Mouse (Mus musculus) intestine, embryonic 15.5 days (tissue): Measurements from ENCODE around the gene Cdc14b. TPM values are rescaled to one million over a fixed set of nuclear protein-coding genes. Genes with fewer than 3 reads are reported as not detected.
A peak's percentile ranks its signal among the peaks of the same experiment; 100 is the strongest.
"Not testable (repeated sequence)": the region's sequence is repeated elsewhere in the genome, so short reads cannot be mapped to it uniquely, and the experiment has no call there.

ENCODE experiments used
- ATAC-seq: fragments of 200-750 bp; cut with Nextera tagmentation; 2 replicates; pipeline ENCODE4 v1.8.0; 2017; ENCODE audit warnings: moderate TSS enrichment, moderate library complexity
- H3K27ac ChIP-seq: fragments of 300-500 bp; sonication (generic); 2 replicates; pipeline ENCODE4 v1.5.1; 2015; ENCODE audit warnings: mild to moderate bottlenecking, inconsistent platforms
- H3K27me3 ChIP-seq: fragments of 300-500 bp; sonication (generic); replicated peaks from 2 replicates; pipeline ENCODE4 v1.6.1; 2015; ENCODE audit warnings: inconsistent platforms
- H3K36me3 ChIP-seq: fragments of 300-500 bp; sonication (generic); 2 replicates; pipeline ENCODE4 v1.6.1; 2015; ENCODE audit warnings: inconsistent platforms
- H3K4me1 ChIP-seq: fragments of 300-500 bp; sonication (generic); replicated peaks from 2 replicates; pipeline ENCODE4 v1.6.1; 2015; ENCODE audit warnings: inconsistent platforms
- H3K4me2 ChIP-seq: fragments of 300-500 bp; sonication (generic); replicated peaks from 2 replicates; pipeline ENCODE4 v1.6.1; 2015; ENCODE audit warnings: mild to moderate bottlenecking, inconsistent platforms
- H3K4me3 ChIP-seq: fragments of 300-500 bp; sonication (generic); replicated peaks from 2 replicates; pipeline ENCODE4 v1.5.1; 2015; ENCODE audit warnings: inconsistent platforms
- H3K9ac ChIP-seq: fragments of 300-500 bp; sonication (generic); 2 replicates; pipeline ENCODE4 v1.6.1; 2015; ENCODE audit warnings: inconsistent platforms
- H3K9me3 ChIP-seq: fragments of 300-500 bp; sonication (generic); 2 replicates; pipeline ENCODE4 v1.6.1; 2016; ENCODE audit warnings: inconsistent platforms
- WGBS: fragments of 180-500 bp; shearing (Covaris S2); methylation state at CpG from one replicate; pipeline ENCODE4 v1.1.7; 2015; 5-methylcytosine and 5-hydroxymethylcytosine counted together
- polyA plus RNA-seq: library from polyadenylated mRNA; unstranded; fragments of >200 nt; fragmentation: Nextera tagmentation; extraction: Ambion mirVana; gene quantifications from 2 replicates; pipeline ENCODE4 v1.2.1, GENCODE M21; 2015

Gene Cdc14b
- polyA plus RNA-seq, 1 experiment from 2014 or later = 17.5 TPM

DNA sequence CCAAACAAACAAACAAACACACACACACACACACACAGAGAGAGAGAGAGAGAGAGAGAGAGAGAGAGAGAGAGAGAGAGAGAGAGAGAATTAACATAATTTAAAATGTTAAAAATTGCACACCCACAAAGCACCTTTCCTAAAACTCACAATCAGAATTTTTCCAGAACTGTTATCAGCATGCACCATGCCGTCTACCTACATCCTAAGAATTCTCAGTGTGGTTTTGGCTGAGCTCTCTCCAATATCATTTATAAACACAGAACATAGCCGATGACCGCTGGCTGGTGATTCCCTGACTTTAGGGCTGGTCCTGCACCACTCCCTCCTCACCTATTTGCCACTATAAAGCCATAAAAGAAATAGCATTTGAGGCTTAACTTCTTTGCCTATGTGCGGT lies 6.7 kb downstream of the Cdc14b start:
- Histone ChIP-seq H3K27me3 (no peaks in the 10 kb centered on the region), H3K4me2 (no peak overlapping the region), H3K27ac (no peak overlapping the region), H3K9ac (no peak overlapping the region), H3K4me3 (no peak overlapping the region), H3K36me3 (no peaks in the 10 kb centered on the region), H3K4me1 (0 out of 2 replicates have a peak, but pooled peaks cover 3% of the 10 kb centered on the region), H3K9me3 (no peaks in the 10 kb centered on the region)
- ATAC-seq = no peak
- 38% methylated on average over 4 of the region's 4 CpGs for WGBS

DNA sequence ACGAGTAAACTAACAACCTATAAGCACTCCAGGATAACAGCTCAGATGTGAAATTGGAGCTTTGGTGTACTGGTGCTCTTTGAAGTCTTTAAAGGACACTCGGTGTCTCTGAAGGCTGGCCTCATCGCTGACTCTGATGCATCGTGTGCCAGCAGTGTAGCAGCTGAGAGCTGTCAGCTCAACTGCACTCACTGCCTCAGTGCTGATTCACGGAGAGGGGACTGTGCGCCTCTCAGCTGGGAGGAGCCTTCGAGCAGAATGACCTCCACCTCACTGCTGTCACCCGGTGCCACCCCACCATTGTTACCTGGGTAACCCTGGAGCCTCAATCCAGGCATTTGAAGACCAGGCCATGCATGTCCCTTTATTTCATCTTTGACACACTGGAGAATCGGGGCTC lies 7.9 kb downstream of the Cdc14b start:
- H3K4me2 ChIP-seq = no peak overlapping the region
- 0 out of 2 replicates have a peak, but pooled peaks cover 3% of the 10 kb centered on the region for H3K4me1 ChIP-seq
- WGBS = 34% methylated on average over 9 of the region's 9 CpGs
- no peaks in the 10 kb centered on the region for H3K36me3 ChIP-seq
- 0 out of 2 replicates have a peak, but pooled peaks have one; percentile 31 for ATAC-seq
- H3K9ac ChIP-seq = no peak overlapping the region
- H3K27ac ChIP-seq = no peak overlapping the region
- H3K9me3 ChIP-seq = no peaks in the 10 kb centered on the region
- H3K4me3 ChIP-seq = no peak overlapping the region
- H3K27me3 ChIP-seq = no peaks in the 10 kb centered on the region

DNA sequence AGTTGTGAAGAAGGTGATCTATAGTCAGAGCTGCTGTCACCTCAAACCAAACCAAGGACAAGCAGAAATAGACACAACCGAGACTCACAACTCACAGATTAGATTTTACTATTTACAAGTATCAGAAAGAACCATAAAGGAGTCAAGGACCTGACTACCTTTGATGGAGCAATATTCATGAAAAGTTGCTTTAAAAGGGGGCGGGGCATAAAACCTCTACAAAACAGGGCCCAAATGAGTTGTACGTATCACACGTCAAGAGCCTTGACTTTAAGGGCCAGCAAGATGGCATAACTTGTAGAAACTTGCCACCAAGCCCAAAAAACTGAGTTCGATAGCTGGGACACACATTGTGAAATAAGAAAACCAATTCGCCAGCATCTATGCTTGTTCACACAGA lies 10.5 kb downstream of the Cdc14b start:
- ATAC-seq = no peak
- WGBS = 88% methylated on average over 6 of the region's 6 CpGs

DNA sequence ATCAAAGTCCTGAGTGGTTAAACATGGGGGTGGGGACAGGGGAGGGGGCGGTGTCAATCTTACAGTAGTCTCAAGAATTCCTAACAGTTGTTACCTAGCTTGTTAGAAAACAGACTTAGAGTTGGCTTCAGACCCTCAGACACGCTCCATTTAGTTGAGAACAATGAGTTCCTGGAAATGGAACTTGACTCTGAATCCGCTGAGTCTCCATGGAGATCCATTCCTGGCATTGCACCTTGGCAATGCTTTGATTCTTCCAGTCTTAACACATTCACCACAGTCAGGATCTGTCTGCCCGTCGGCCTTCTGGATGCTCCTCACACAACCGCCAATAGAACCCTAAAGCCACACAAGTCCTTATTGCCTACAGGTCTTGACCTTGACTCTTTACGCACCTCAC lies 15.2 kb downstream of the Cdc14b start:
- no peaks in the 10 kb centered on the region for H3K27me3 ChIP-seq
- 94% methylated on average over 7 of the region's 7 CpGs for WGBS
- H3K4me3 ChIP-seq = no peak overlapping the region
- no peaks in the 10 kb centered on the region for H3K4me1 ChIP-seq
- ATAC-seq = no peak
- no peaks in the 10 kb centered on the region for H3K36me3 ChIP-seq
- no peak overlapping the region for H3K9ac ChIP-seq
- H3K4me2 ChIP-seq = no peak overlapping the region
- no peaks in the 10 kb centered on the region for H3K9me3 ChIP-seq
- no peak overlapping the region for H3K27ac ChIP-seq

More for the DNA sequence above, 10.5 kb downstream of the Cdc14b start:
- no peak overlapping the region for H3K27ac ChIP-seq
- H3K27me3 ChIP-seq = no peaks in the 10 kb centered on the region
- H3K36me3 ChIP-seq = no peaks in the 10 kb centered on the region
- H3K9me3 ChIP-seq = no peaks in the 10 kb centered on the region
- no peak overlapping the region for H3K9ac ChIP-seq
- H3K4me1 ChIP-seq = 0 out of 2 replicates have a peak, but pooled peaks cover 3% of the 10 kb centered on the region
- H3K4me2 ChIP-seq = no peak overlapping the region
- no peak overlapping the region for H3K4me3 ChIP-seq

DNA sequence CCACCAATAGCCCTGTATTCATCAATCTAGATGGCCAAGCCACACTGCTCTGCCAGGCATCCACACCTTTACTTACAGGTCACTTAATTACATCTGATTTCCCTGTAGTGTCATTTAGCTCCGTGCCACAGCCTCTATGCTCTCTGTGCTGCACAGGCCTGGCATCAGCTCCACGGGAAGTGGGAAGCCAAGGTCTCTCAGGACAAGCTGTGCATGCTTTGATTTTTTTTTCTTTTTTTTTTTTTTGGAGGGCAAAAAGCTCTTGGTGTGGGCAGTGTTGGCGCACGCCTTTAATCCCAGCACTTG lies 16.6 kb downstream of the Cdc14b start:
- Histone ChIP-seq H3K36me3 (no peaks in the 10 kb centered on the region), H3K9ac (no peak overlapping the region), H3K4me3 (no peak overlapping the region), H3K27me3 (no peaks in the 10 kb centered on the region), H3K9me3 (no peaks in the 10 kb centered on the region), H3K27ac (no peak overlapping the region), H3K4me1 (no peaks in the 10 kb centered on the region), H3K4me2 (no peak overlapping the region)
- ATAC-seq = no peak
- WGBS = 79% methylated on average over 4 of the region's 4 CpGs

DNA sequence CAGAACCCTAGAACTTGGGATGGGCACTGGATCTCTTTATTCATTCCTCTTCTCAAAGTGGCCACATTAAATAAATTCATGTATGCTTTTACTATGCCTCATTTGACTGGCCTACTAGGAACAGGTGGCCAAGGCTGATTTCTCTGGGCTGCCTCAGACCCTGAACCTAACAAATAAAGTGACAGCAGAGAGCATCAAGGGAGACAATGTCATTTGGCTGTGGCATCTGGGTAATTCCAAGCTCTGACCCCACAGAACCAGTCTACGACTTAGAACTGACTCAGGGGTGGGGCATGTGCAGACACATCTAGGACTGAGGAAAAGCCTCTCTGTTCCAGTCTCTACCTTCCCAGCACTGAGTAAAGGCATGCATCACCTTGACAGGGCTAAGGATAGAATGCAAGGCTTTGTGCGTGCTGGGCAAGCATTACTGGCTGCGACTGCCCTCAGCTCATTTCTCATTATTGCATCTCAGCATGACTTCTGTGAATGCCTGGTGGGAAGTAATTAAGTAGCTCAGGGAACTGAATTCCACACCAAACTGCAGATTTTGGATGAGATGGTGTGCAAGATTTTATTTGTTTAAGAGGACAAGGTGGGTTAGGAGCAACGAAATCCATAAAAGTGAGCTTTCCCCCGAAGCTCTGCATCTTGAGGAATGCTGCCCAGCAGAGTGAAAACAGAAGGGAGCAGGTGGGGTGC lies 17.1 kb downstream of the Cdc14b start:
- Histone ChIP-seq H3K27ac (no peak overlapping the region), H3K36me3 (no peaks in the 10 kb centered on the region), H3K4me1 (no peaks in the 10 kb centered on the region), H3K27me3 (no peaks in the 10 kb centered on the region), H3K4me2 (no peak overlapping the region), H3K9me3 (no peaks in the 10 kb centered on the region), H3K4me3 (no peak overlapping the region), H3K9ac (no peak overlapping the region)
- ATAC-seq = no peak
- WGBS = 48% methylated on average over 5 of the region's 5 CpGs

DNA sequence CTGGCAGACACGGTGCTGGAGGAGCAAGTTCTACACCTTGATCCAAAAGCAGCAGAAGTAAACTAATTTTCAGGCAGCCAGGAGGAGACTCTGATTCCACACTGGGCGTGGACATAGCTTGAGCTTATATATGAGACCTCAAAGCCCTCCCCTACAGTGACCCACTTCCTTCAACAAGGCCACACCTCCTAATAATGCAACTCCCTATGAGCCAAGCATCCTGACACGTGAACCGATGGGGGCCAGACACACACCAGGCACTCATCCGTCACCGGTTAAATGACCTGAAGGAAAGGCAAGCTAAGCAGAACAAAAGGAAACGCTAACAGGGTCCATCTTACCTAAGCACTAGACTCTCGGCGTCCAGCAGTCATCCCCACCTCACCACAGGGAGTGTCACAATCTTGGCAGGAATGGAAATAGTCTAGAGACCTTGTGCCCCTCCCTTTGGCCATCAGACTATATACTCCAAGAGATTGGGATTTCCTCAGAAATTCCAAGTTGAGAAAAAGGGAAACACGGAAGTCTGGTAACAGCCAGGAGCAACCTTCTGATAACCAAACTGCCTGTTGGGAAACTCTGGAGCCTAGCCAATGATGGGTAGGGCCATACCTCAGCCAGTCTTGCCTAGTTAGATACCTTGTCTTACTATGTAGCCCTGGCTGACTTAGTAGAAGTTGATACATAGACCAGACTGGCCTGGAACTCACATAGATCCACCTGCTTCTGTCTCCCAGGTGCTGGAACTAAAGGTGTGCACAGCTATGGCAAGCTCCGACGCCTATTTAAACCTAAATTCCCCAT lies 17.9 kb downstream of the Cdc14b start:
- Histone ChIP-seq H3K4me2 (no peak overlapping the region), H3K4me3 (no peak overlapping the region), H3K27ac (no peak overlapping the region), H3K9me3 (no peaks in the 10 kb centered on the region), H3K27me3 (no peaks in the 10 kb centered on the region), H3K4me1 (no peaks in the 10 kb centered on the region), H3K9ac (no peak overlapping the region), H3K36me3 (no peaks in the 10 kb centered on the region)
- no peak for ATAC-seq
- WGBS = 73% methylated on average over 12 of the region's 12 CpGs

DNA sequence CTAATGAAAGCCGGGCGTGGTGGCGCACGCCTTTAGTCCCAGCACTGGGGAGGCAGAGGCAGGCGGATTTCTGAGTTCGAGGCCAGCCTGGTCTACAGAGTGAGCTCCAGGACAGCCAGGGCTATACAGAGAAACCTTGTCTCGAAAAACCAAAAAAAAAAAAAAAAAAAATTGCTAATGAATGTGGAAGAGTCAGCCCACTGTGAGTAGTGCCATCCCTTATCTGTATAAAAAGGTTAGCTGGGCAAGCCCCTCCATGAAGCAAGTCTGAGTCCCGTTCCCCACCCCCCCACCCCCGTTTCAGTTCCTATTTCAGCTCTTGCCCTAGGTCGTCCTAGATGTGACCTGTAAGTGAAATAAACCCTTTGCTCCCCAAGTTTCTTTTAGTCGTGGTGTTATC lies 20.9 kb downstream of the Cdc14b start:
- not testable (repeated sequence) for ATAC-seq, H3K4me2 ChIP-seq, H3K4me3 ChIP-seq, H3K9ac ChIP-seq, H3K9me3 ChIP-seq, H3K36me3 ChIP-seq, H3K4me1 ChIP-seq, H3K27ac ChIP-seq, H3K27me3 ChIP-seq
- WGBS = 81% methylated on average over 11 of the region's 11 CpGs

DNA sequence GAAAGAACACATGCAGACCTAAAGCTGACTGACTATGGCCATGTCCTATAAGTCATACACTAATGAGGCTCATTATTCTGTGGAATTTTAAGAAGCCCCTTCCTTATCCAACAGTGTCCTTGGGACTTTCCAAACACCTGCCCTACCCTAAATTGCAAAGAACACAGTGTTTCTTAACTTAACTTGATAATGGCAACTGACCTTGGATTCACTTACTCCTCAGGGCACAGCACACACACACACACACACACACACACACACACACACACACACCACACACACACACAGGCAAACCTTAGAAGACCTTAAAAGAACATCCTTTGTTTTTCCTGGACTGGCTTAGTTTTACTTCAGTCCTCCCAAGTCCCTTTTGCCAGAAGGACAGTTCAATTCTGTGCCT lies 21.4 kb downstream of the Cdc14b start:
- no peaks in the 10 kb centered on the region for H3K27me3 ChIP-seq
- H3K27ac ChIP-seq = no peak overlapping the region
- no peaks in the 10 kb centered on the region for H3K36me3 ChIP-seq
- ATAC-seq = no peak
- no peaks in the 10 kb centered on the region for H3K9me3 ChIP-seq
- H3K4me3 ChIP-seq = no peak overlapping the region
- no peaks in the 10 kb centered on the region for H3K4me1 ChIP-seq
- H3K9ac ChIP-seq = no peak overlapping the region
- H3K4me2 ChIP-seq = no peak overlapping the region

DNA sequence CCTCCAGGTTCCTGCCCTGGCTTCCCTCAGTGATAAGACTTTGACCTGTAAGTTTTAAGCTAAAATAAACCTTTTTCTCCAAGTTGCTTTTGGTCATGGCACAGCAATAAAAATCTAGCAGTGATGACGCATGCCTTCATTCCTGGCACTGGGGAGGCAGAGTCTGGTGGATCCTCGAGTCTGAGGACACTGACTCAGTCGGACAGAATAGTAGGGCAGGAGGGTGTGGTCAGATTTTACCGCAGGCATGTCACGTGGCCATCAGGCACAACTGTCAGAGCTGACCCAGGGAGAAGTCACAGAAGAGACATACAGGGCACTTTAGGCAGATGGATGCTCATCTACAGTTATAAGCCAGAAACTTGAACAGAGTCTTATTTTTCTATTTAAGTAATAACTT lies 22.9 kb downstream of the Cdc14b start:
- H3K36me3 ChIP-seq = no peaks in the 10 kb centered on the region
- H3K27me3 ChIP-seq = no peaks in the 10 kb centered on the region
- no peaks in the 10 kb centered on the region for H3K9me3 ChIP-seq
- no peak overlapping the region for H3K9ac ChIP-seq
- no peak for ATAC-seq
- 60% methylated on average over 5 of the region's 5 CpGs for WGBS
- no peak overlapping the region for H3K4me2 ChIP-seq
- peaks cover 4% of the 10 kb centered on the region for H3K4me1 ChIP-seq
- H3K27ac ChIP-seq = no peak overlapping the region
- no peak overlapping the region for H3K4me3 ChIP-seq

DNA sequence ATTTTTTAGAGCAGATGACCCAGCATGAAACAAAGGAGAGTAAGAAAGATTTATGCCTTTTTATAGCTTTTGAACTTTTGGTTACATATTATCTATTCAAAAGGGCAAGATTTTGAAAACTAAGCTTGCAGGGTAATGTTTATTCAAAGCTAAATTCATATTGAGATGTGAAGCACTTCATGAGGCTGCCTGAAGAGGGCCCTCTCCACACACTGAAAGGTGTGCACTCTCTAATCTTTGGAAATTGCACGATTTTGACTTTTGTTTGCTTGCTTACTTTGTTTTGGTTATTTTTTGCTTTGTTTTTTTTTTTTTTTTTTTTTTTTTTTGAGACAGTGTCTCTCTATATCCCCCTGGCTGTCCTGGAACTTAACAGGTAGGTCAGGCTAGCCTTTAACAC lies 24.7 kb downstream of the Cdc14b start:
- peaks cover 4% of the 10 kb centered on the region for H3K4me1 ChIP-seq
- no peak for ATAC-seq
- 8% methylated on average over 1 of the region's 1 CpGs for WGBS

DNA sequence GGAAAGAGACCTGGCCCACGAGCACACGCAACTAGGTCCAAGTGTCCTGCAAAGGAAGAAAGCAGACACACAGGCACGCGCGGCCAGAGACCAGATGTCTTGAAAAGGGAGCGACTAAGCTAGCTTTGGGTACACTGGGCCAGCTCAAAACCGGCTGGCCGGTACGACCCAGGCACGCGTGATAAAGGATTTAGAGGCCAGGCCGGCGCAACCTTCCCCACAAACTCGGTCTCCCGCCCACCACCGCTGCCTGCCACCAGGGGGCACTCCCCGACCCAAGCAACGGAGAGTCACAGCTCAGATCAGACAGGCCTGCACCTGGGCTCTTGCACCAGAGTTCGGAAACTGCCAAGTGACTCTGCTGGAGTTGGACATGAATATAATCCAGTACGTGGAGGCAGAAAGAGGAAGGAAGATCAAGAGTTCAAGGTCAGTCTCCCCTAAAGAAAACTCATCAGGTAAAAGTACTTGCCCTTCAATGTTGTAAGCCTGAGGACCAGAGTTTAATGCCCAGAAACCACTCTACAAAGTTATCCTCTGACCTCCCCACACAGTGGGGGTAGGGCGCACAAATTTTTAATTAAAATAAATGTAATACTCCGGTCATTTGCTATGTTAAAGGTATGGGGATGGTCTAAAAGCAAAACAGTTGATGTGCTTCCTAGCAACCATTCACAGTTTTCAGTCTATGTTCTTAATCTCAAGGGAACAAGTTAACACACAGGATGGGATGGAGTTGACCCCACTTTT lies 26.1 kb downstream of the Cdc14b start:
- H3K4me2 ChIP-seq = peak overlapping the region; percentile 90
- H3K9me3 ChIP-seq = no peaks in the 10 kb centered on the region
- WGBS = 8% methylated on average over 22 of the region's 22 CpGs
- H3K4me1 ChIP-seq = peaks cover 4% of the 10 kb centered on the region
- no peaks in the 10 kb centered on the region for H3K27me3 ChIP-seq
- peak; percentile 89 for ATAC-seq
- H3K36me3 ChIP-seq = no peaks in the 10 kb centered on the region
- peak overlapping the region; percentile 19; the same call in 1 of the 2 replicates for H3K27ac ChIP-seq
- peak overlapping the region; percentile 67 for H3K9ac ChIP-seq
- H3K4me3 ChIP-seq = peak overlapping the region; percentile 58

More for the DNA sequence above, 24.7 kb downstream of the Cdc14b start:
- H3K9me3 ChIP-seq = no peaks in the 10 kb centered on the region
- H3K9ac ChIP-seq = no peak overlapping the region
- H3K27ac ChIP-seq = no peak overlapping the region
- H3K4me3 ChIP-seq = no peak overlapping the region
- H3K36me3 ChIP-seq = no peaks in the 10 kb centered on the region
- no peaks in the 10 kb centered on the region for H3K27me3 ChIP-seq
- no peak overlapping the region for H3K4me2 ChIP-seq
